ENCODE assay signal across 22 mouse cellular contexts in genomic region chr5:52138819-52139218, GRCm38 (mm10). TPM values are rescaled to one million over a fixed set of nuclear protein-coding genes. Genes with fewer than 3 reads are reported as not detected.
DNase-seq lines count a peak whose midpoint lies in the region; ATAC-seq and TF ChIP-seq lines count a peak whose summit lies in the region.
"Had no signal": no experiment of that assay in that cellular context is flagged by ENCODE, and none has a peak within 500 bp of the region (broad histone marks: within the 10 kb centered on the region; RNA-seq: fewer than 3 reads in every experiment).

No protein-coding gene starts in this region.

- no peak overlapping the region for H3K4me3 ChIP-seq in kidney, adult 2 months (ENCODE audit: insufficient read depth, low read depth, low read length)
- H3K4me3 ChIP-seq in lung, postnatal 0 days (ENCODE audit: low read depth, low read length) = no peak overlapping the region
- no peak overlapping the region for H3K4me3 ChIP-seq in lung, adult 2 months (replicated peaks; ENCODE audit: extremely low read depth, low read depth, low read length)
- H3K4me3 ChIP-seq in intestine, embryonic 14.5 days (ENCODE audit: low read depth, low read length) = no peak overlapping the region
- H3K4me3 ChIP-seq in stomach, postnatal 0 days (ENCODE audit: low read depth, low read length) = no peak overlapping the region
- H3K4me3 ChIP-seq: heart, adult 2 months; heart, embryonic 15.5 days; midbrain, embryonic 12.5 days; myocyte had no signal

- H3K4me2 ChIP-seq in lung, postnatal 0 days (replicated peaks; ENCODE audit: low read depth, low read length) = no peak overlapping the region
- no peak overlapping the region for H3K4me2 ChIP-seq in intestine, embryonic 14.5 days (ENCODE audit: low read length)
- H3K4me2 ChIP-seq in stomach, postnatal 0 days (replicated peaks; ENCODE audit: low read depth) = 0 out of 2 replicates have a peak overlapping the region, but pooled peaks have one; percentile 8
- H3K4me2 ChIP-seq: heart, embryonic 15.5 days; midbrain, embryonic 12.5 days had no signal

- no peak overlapping the region for H3K9ac ChIP-seq in lung, postnatal 0 days (replicated peaks; ENCODE audit: low read depth)
- H3K9ac ChIP-seq in intestine, embryonic 14.5 days (ENCODE audit: low read length) = no peak overlapping the region
- no peak overlapping the region for H3K9ac ChIP-seq in stomach, postnatal 0 days (ENCODE audit: low read length)
- H3K9ac ChIP-seq: forebrain, postnatal 0 days; heart, embryonic 15.5 days; midbrain, embryonic 12.5 days had no signal

- no peaks in the 10 kb centered on the region for H3K36me3 ChIP-seq in kidney, adult 2 months (ENCODE audit: control insufficient read depth, insufficient read depth, low read length)
- H3K36me3 ChIP-seq in lung, postnatal 0 days (ENCODE audit: insufficient read depth, low read length) = no peaks in the 10 kb centered on the region
- H3K36me3 ChIP-seq in intestine, embryonic 14.5 days (ENCODE audit: control insufficient read depth, insufficient read depth, low read length) = peaks cover 36% of the 10 kb centered on the region
- no peaks in the 10 kb centered on the region; the same call in 1 of the 2 replicates for H3K36me3 ChIP-seq in stomach, postnatal 0 days (ENCODE audit: control insufficient read depth, insufficient read depth, low read length)

- TF ChIP-seq EP300 in lung, postnatal 0 days (IDR thresholded peaks at IDR 0.05) = no peak
- no peak for TF ChIP-seq EP300 in stomach, postnatal 0 days (optimal IDR thresholded peaks at IDR 0.05)

- no peaks in the 10 kb centered on the region for H3K27me3 ChIP-seq in kidney, adult 2 months (replicated peaks; ENCODE audit: control insufficient read depth, insufficient read depth, low read length)
- H3K27me3 ChIP-seq in lung, postnatal 0 days (replicated peaks; ENCODE audit: insufficient read depth, low read length) = no peaks in the 10 kb centered on the region
- no peaks in the 10 kb centered on the region for H3K27me3 ChIP-seq in intestine, embryonic 14.5 days (replicated peaks; ENCODE audit: control insufficient read depth, insufficient read depth, low read length)
- H3K27me3 ChIP-seq in stomach, postnatal 0 days (ENCODE audit: control insufficient read depth, insufficient read depth, low read length) = no peaks in the 10 kb centered on the region
- H3K27me3 ChIP-seq: heart, embryonic 15.5 days; midbrain, embryonic 12.5 days had no signal

- ATAC-seq in lung, postnatal 0 days = peak; percentile 71
- 0 out of 2 replicates have a peak, but pooled peaks have one; percentile 22 for ATAC-seq in intestine, embryonic 14.5 days (replicated peaks; ENCODE audit: low FRiP score, low TSS enrichment, low read depth)
- ATAC-seq in stomach, postnatal 0 days (ENCODE audit: low FRiP score, low TSS enrichment) = peak; percentile 66
- ATAC-seq: forebrain, postnatal 0 days; hindbrain, postnatal 0 days had no signal

- WGBS in kidney, adult 2 months = 37% methylated on average over 6 of the region's 6 CpGs
- WGBS in lung, postnatal 0 days = 62% methylated on average over 6 of the region's 6 CpGs
- WGBS in lung, adult 2 months = 65% methylated on average over 6 of the region's 6 CpGs
- 83% methylated on average over 6 of the region's 6 CpGs for WGBS in intestine, embryonic 14.5 days
- WGBS in stomach, postnatal 0 days = 55% methylated on average over 6 of the region's 6 CpGs

- TF ChIP-seq CTCF in kidney, adult 2 months (conservative IDR thresholded peaks at IDR 0.05; ENCODE audit: insufficient read depth, insufficient read length, low read depth, low read length) = no peak
- no peak for TF ChIP-seq CTCF in lung, postnatal 0 days (IDR thresholded peaks at IDR 0.05)
- no peak for TF ChIP-seq CTCF in lung, adult 2 months (IDR thresholded peaks at IDR 0.05; ENCODE audit: insufficient read depth, low read length)
- TF ChIP-seq CTCF in stomach, postnatal 0 days (IDR thresholded peaks at IDR 0.05; ENCODE audit: low read depth) = no peak

- peak; percentile 4 for DNase-seq in kidney, adult 2 months
- no peak for DNase-seq in kidney, adult 18-20 months
- peak; percentile 54 for DNase-seq in lung, postnatal 0 days (ENCODE audit: low spot score)
- DNase-seq in lung, adult 2 months = no peak
- DNase-seq in intestine, embryonic 14.5 days (ENCODE audit: low spot score) = peak; percentile 47
- no peak for DNase-seq in stomach, postnatal 0 days (ENCODE audit: low spot score)
- DNase-seq in embryo, embryonic 11 days = no peak
- no peak for DNase-seq in layer of hippocampus, postnatal 36 days
- DNase-seq: adrenal gland, postnatal 10 days; cerebellum, adult 11-12 months; cerebellum, postnatal 25 days; forebrain, postnatal 0 days; kidney, postnatal 4 days; retina, postnatal 1 day; spleen, adult 18-20 months; thymus, postnatal 25 days had no signal

- no peaks in the 10 kb centered on the region for H3K9me3 ChIP-seq in lung, postnatal 0 days (ENCODE audit: low read length)
- no peaks in the 10 kb centered on the region for H3K9me3 ChIP-seq in intestine, embryonic 14.5 days (ENCODE audit: control insufficient read depth, low read length)
- no peaks in the 10 kb centered on the region for H3K9me3 ChIP-seq in stomach, postnatal 0 days (ENCODE audit: control insufficient read depth, low read length)
- H3K9me3 ChIP-seq: heart, embryonic 15.5 days; midbrain, embryonic 12.5 days had no signal

- no peak for TF ChIP-seq POLR2A in kidney, adult 2 months (IDR thresholded peaks at IDR 0.05; ENCODE audit: low read depth, low read length)
- no peak for TF ChIP-seq POLR2A in lung, adult 2 months (IDR thresholded peaks at IDR 0.05; ENCODE audit: borderline replicate concordance, extremely low read depth, low read depth, low read length)

- H3K4me1 ChIP-seq in kidney, adult 2 months (ENCODE audit: control insufficient read depth, insufficient read depth, low read length) = no peaks in the 10 kb centered on the region; the same call in 1 of the 2 replicates
- no peaks in the 10 kb centered on the region for H3K4me1 ChIP-seq in lung, postnatal 0 days (ENCODE audit: insufficient read depth, low read depth, low read length)
- no peaks in the 10 kb centered on the region; the same call in 1 of the 2 replicates for H3K4me1 ChIP-seq in lung, adult 2 months (ENCODE audit: control insufficient read depth, insufficient read depth, low read length)
- 0 out of 2 replicates have a peak, but pooled peaks cover 5% of the 10 kb centered on the region for H3K4me1 ChIP-seq in intestine, embryonic 14.5 days (replicated peaks; ENCODE audit: control insufficient read depth, insufficient read depth, low read length)
- peaks cover 4% of the 10 kb centered on the region; the same call in 1 of the 2 replicates for H3K4me1 ChIP-seq in stomach, postnatal 0 days (replicated peaks; ENCODE audit: control insufficient read depth, insufficient read depth)
- H3K4me1 ChIP-seq: heart, embryonic 15.5 days; midbrain, embryonic 12.5 days had no signal

- H3K27ac ChIP-seq in kidney, adult 2 months (ENCODE audit: insufficient read depth, low read depth, low read length) = no peak overlapping the region
- H3K27ac ChIP-seq in lung, postnatal 0 days (ENCODE audit: low read length) = peak overlapping the region; percentile 4; the same call in 1 of the 2 replicates
- H3K27ac ChIP-seq in intestine, embryonic 14.5 days (ENCODE audit: low read depth) = no peak overlapping the region
- peak overlapping the region; percentile 83 for H3K27ac ChIP-seq in stomach, postnatal 0 days (replicated peaks)
- H3K27ac ChIP-seq: heart, adult 2 months; heart, embryonic 15.5 days; hindbrain, postnatal 0 days; macrophage; midbrain, embryonic 12.5 days had no signal

RNA-seq across cellular contexts. Expression of gene Dhx15, which starts 51.5 kb away (rescaled TPM):
- polyA plus RNA-seq in kidney, adult 2 months (2012; rRNA removed) = 31.2 and 39.2 TPM in 2 replicates
- 62.6 and 68.8 TPM in 2 replicates for polyA plus RNA-seq in lung, postnatal 0 days (2015; fragmentation: Nextera tagmentation; extraction: Ambion mirVana)
- polyA plus RNA-seq in lung, adult 2 months (2012; rRNA removed) = 29.2 and 50.8 TPM in 2 replicates
- 95.9 and 96.3 TPM in 2 replicates for polyA plus RNA-seq in intestine, embryonic 14.5 days (2014; fragmentation: Nextera tagmentation; extraction: Ambion mirVana)
- 54.9 TPM in 2 replicates for polyA plus RNA-seq in stomach, postnatal 0 days (2015; fragmentation: Nextera tagmentation; extraction: Ambion mirVana)
- 100 to 1,000 TPM in 1 of 2 experiments, 10 to 100 TPM in 1; 96.4 to 101 TPM for total RNA-seq in layer of hippocampus, postnatal 36 days (2021)

Comparison
In these comparisons a context has a peak if more than half of its experiments do, and no peak if none do; other contexts are left out.
1. DNase-seq: peak in kidney, adult 2 months (single experiment), lung, postnatal 0 days (single experiment) and intestine, embryonic 14.5 days (single experiment); none in kidney, adult 18-20 months (single experiment), lung, adult 2 months (single experiment), stomach, postnatal 0 days (single experiment), embryo, embryonic 11 days (single experiment) and layer of hippocampus, postnatal 36 days (0 of 2).
2. H3K27ac ChIP-seq: peak in lung, postnatal 0 days (single experiment) and stomach, postnatal 0 days (single experiment); none in kidney, adult 2 months (single experiment) and intestine, embryonic 14.5 days (single experiment).
3. Peak in every context shown above with its lines, with median percentiles within 50 percentile points of each other: ATAC-seq.